ENCODE assay signal across 22 mouse cellular contexts in genomic region chr11:97974141-97974540, GRCm38 (mm10). TPM values are rescaled to one million over a fixed set of nuclear protein-coding genes. Genes with fewer than 3 reads are reported as not detected.
DNase-seq lines count a peak whose midpoint lies in the region; ATAC-seq and TF ChIP-seq lines count a peak whose summit lies in the region.
"Had no signal": no experiment of that assay in that cellular context is flagged by ENCODE, and none has a peak within 500 bp of the region (broad histone marks: within the 10 kb centered on the region; RNA-seq: fewer than 3 reads in every experiment).

No protein-coding gene starts in this region.

- no peak overlapping the region for H3K4me2 ChIP-seq in hindbrain, embryonic 16.5 days (ENCODE audit: low read length)
- H3K4me2 ChIP-seq: embryonic facial prominence, embryonic 12.5 days; forebrain, embryonic 13.5 days; forebrain, embryonic 15.5 days had no signal

- peak overlapping the region; percentile 69; the same call in 1 of the 2 replicates for H3K27ac ChIP-seq in hindbrain, embryonic 10.5 days
- H3K27ac ChIP-seq in hindbrain, embryonic 16.5 days (ENCODE audit: low read depth, low read length), result no peak overlapping the region
- no peak overlapping the region for H3K27ac ChIP-seq in testis, adult 2 months (ENCODE audit: control insufficient read depth, insufficient read depth, low read depth, low read length)
- H3K27ac ChIP-seq: embryonic facial prominence, embryonic 10.5 days; embryonic facial prominence, embryonic 12.5 days; forebrain, embryonic 13.5 days; forebrain, embryonic 15.5 days had no signal

- no peak for ATAC-seq in hindbrain, embryonic 16.5 days
- ATAC-seq: activated CD4-positive, CD25-positive, alpha-beta regulatory T cell, adult 4 months; CD4-positive, CD25-positive, alpha-beta regulatory T cell, adult 4 months; forebrain, embryonic 13.5 days; forebrain, embryonic 15.5 days; Patski had no signal

- peaks cover 12% of the 10 kb centered on the region; the same call in 1 of the 2 replicates for H3K4me1 ChIP-seq in hindbrain, embryonic 10.5 days (replicated peaks)
- H3K4me1 ChIP-seq in hindbrain, embryonic 16.5 days (ENCODE audit: control insufficient read depth, insufficient read depth, low read depth, low read length), result peaks cover 5% of the 10 kb centered on the region; the same call in 1 of the 2 replicates
- H3K4me1 ChIP-seq in testis, adult 2 months (ENCODE audit: control insufficient read depth, insufficient read depth, low read length), result 0 out of 2 replicates have a peak, but pooled peaks cover 2% of the 10 kb centered on the region
- H3K4me1 ChIP-seq: embryonic facial prominence, embryonic 12.5 days; forebrain, embryonic 13.5 days had no signal

- H3K4me3 ChIP-seq in hindbrain, embryonic 10.5 days, result no peak overlapping the region
- H3K4me3 ChIP-seq in hindbrain, embryonic 16.5 days (ENCODE audit: low read length), result no peak overlapping the region
- H3K4me3 ChIP-seq in testis, adult 2 months (ENCODE audit: control insufficient read depth, low read depth, low read length), result peak overlapping the region; percentile 16; the same call in 1 of the 2 replicates
- H3K4me3 ChIP-seq: embryonic facial prominence, embryonic 10.5 days; embryonic facial prominence, embryonic 12.5 days; forebrain, embryonic 13.5 days; forebrain, embryonic 15.5 days had no signal

- no peaks in the 10 kb centered on the region for H3K36me3 ChIP-seq in hindbrain, embryonic 10.5 days
- no peaks in the 10 kb centered on the region for H3K36me3 ChIP-seq in hindbrain, embryonic 16.5 days (ENCODE audit: control insufficient read depth, insufficient read depth, low read length)
- H3K36me3 ChIP-seq in testis, adult 2 months (ENCODE audit: control insufficient read depth, insufficient read depth, low read length), result no peaks in the 10 kb centered on the region
- H3K36me3 ChIP-seq: embryonic facial prominence, embryonic 10.5 days; embryonic facial prominence, embryonic 12.5 days; forebrain, embryonic 15.5 days had no signal

- H3K9me3 ChIP-seq in hindbrain, embryonic 10.5 days, result no peaks in the 10 kb centered on the region
- H3K9me3 ChIP-seq in hindbrain, embryonic 16.5 days (ENCODE audit: control insufficient read depth, low read length), result no peaks in the 10 kb centered on the region
- H3K9me3 ChIP-seq: embryonic facial prominence, embryonic 10.5 days; embryonic facial prominence, embryonic 12.5 days; forebrain, embryonic 13.5 days; forebrain, embryonic 15.5 days; G1E had no signal

- H3K9ac ChIP-seq in hindbrain, embryonic 16.5 days (ENCODE audit: low read depth, low read length), result no peak overlapping the region
- H3K9ac ChIP-seq: embryonic facial prominence, embryonic 12.5 days; forebrain, embryonic 13.5 days; forebrain, embryonic 15.5 days had no signal

- WGBS in hindbrain, embryonic 10.5 days, result 88% methylated on average over 5 of the region's 5 CpGs
- WGBS in hindbrain, embryonic 16.5 days, result 79% methylated on average over 5 of the region's 5 CpGs

- DNase-seq in hindbrain, embryonic 10.5 days (ENCODE audit: low spot score), result no peak
- peak; percentile 67 for DNase-seq in kidney, adult 9 months
- no peak for DNase-seq in kidney, adult 18-20 months
- DNase-seq in testis, postnatal 14 days (ENCODE audit: low spot score), result no peak
- DNase-seq: adrenal gland, adult 8-10 months; adrenal gland, postnatal 14 days; adrenal gland, postnatal 36 days; B cell, adult 2 months; cerebellum, adult 11-12 months; cerebellum, adult 2 months; cerebellum, adult 9-10 months; cerebellum, postnatal 25 days had no signal

- H3K27me3 ChIP-seq in hindbrain, embryonic 10.5 days (ENCODE audit: insufficient read depth, poor library complexity, severe bottlenecking), result peaks cover 5% of the 10 kb centered on the region; the same call in 1 of the 2 replicates
- no peaks in the 10 kb centered on the region for H3K27me3 ChIP-seq in hindbrain, embryonic 16.5 days (replicated peaks; ENCODE audit: control insufficient read depth, insufficient read depth, low read length)
- no peaks in the 10 kb centered on the region for H3K27me3 ChIP-seq in testis, adult 2 months (ENCODE audit: control insufficient read depth, insufficient read depth, low read length)
- H3K27me3 ChIP-seq: embryonic facial prominence, embryonic 12.5 days; forebrain, embryonic 13.5 days; forebrain, embryonic 15.5 days; Patski had no signal

- no peak for TF ChIP-seq CTCF in testis, adult 2 months (IDR thresholded peaks at IDR 0.05; ENCODE audit: control insufficient read depth, insufficient read depth, insufficient replicate concordance, low read depth, low read length)

- no peak for TF ChIP-seq POLR2A in testis, adult 2 months (IDR thresholded peaks at IDR 0.05; ENCODE audit: control insufficient read depth, low read depth, low read length)

RNA-seq across cellular contexts. Expression of gene Plxdc1, which starts 12.1 kb away (rescaled TPM):
- 0.11 and 0.24 TPM in 2 replicates for polyA plus RNA-seq in hindbrain, embryonic 10.5 days (2016; fragmentation: Nextera tagmentation; extraction: Ambion mirVana)
- polyA plus RNA-seq in hindbrain, embryonic 16.5 days (2015; fragmentation: Nextera tagmentation; extraction: Ambion mirVana), result 2.1 and 2.8 TPM in 2 replicates
- 64.4 and 70.5 TPM in 2 replicates for polyA plus RNA-seq in testis, adult 2 months (2012; rRNA removed)

RNA-seq across cellular contexts. Expression of gene Arl5c, which starts 21.8 kb away (rescaled TPM):
- polyA plus RNA-seq in hindbrain, embryonic 10.5 days (2016; fragmentation: Nextera tagmentation; extraction: Ambion mirVana), result 13.3 and 16.2 TPM in 2 replicates
- polyA plus RNA-seq in hindbrain, embryonic 16.5 days (2015; fragmentation: Nextera tagmentation; extraction: Ambion mirVana), result 7.3 and 7.6 TPM in 2 replicates
- polyA plus RNA-seq in testis, adult 2 months (2012; rRNA removed), result 0.20 and 0.44 TPM in 2 replicates
- polyA plus RNA-seq: G1E had no signal

RNA-seq across cellular contexts. Expression of gene Cacnb1, which starts 48.7 kb away (rescaled TPM):
- polyA plus RNA-seq in hindbrain, embryonic 10.5 days (2016; fragmentation: Nextera tagmentation; extraction: Ambion mirVana), result 7.6 and 22.9 TPM in 2 replicates
- 59.6 and 69.0 TPM in 2 replicates for polyA plus RNA-seq in hindbrain, embryonic 16.5 days (2015; fragmentation: Nextera tagmentation; extraction: Ambion mirVana)
- 76.7 and 79.4 TPM in 2 replicates for polyA plus RNA-seq in testis, adult 2 months (2012; rRNA removed)

RNA-seq across cellular contexts. Expression of gene Rpl19, which starts 52.4 kb away (rescaled TPM):
- polyA plus RNA-seq in hindbrain, embryonic 10.5 days (2016; fragmentation: Nextera tagmentation; extraction: Ambion mirVana), result 1,011 and 1,145 TPM in 2 replicates
- 578 and 612 TPM in 2 replicates for polyA plus RNA-seq in hindbrain, embryonic 16.5 days (2015; fragmentation: Nextera tagmentation; extraction: Ambion mirVana)
- 236 and 267 TPM in 2 replicates for polyA plus RNA-seq in testis, adult 2 months (2012; rRNA removed)

Comparison
In these comparisons a context has a peak if more than half of its experiments do, and no peak if none do; other contexts are left out.
1. RNA of gene Plxdc1, which starts 12.1 kb away (polyA plus RNA-seq): 64.4 to 70.5 TPM in testis, adult 2 months; 2.1 to 2.8 TPM in hindbrain, embryonic 16.5 days and 0.11 to 0.24 TPM in hindbrain, embryonic 10.5 days; every median in the first group is over 10 times any median in the second.